Mouse (Mus musculus) ovary, postnatal 14 days (tissue): ENCODE measurements around the gene Alkbh1.

Experiments used
- DNase-seq: peaks from one replicate; pipeline ENCODE4 v3.0.0; 2022; ENCODE audit warnings: low spot score

The Alkbh1 gene

DNA sequence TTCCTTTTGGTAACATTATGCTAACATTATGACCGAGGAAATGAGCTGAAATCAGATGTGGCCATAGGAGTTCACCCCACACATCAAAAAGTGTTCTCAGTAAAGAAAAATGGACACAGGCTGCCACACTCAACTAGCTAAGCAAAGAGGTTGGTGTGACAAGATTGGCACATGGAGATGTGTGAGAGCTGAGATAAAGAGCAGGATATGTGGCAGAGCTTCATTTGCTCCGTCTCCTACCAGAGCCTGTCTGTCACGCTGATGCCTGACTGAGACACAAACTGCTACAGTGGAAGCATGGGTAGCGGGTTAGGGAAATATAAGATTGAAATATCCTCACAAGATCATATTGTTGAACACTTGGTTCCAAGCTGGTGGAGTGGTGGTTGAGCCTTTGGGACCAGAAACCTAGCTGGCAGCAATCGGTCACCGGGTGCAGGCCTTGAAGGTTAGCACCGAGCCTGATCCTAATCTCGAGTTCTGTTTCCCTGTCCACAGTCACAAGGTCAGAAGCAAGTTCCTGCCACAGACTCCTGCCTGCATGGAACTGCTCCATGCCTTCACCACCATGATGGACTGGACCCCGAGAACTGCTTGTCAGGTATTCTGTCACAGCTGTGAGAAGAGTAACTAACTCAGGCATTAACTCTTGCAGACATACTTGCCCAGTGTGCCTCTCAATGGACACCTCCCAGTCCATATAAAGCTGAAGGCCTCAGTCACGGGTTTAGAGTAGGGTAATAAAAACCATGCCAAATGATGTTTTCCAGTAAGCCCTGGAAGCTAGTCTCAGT, 63.0 kb downstream of the Alkbh1 start:
- DNase-seq, result no peak

DNA sequence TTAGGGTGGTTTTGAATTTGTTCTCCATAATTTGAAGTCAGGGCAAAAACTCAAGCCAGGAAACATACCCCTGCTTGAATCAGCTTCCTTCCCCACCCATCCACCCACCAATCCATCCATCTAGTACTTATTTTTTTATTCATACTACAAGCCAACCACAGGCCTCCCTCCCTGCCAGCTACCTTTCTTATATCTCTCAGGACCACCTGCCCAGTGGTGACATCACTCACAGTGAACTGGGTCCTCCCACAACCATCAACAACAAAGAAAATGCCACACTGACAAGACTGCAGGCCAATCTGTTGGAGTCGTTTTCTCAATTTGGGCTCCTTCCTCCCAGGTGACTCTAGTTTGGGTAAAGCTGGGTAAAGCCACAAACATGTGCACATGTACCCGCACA, 64.3 kb downstream of the Alkbh1 start:
- no peak for DNase-seq
